Mouse (Mus musculus): ENCODE measurements at regions not wholly inside any gene's neighbourhood (a gene's known extent, or its start where the extent isn't known, plus 50 kb on each side); places are given as distances from the start of the nearest gene placed in this dataset.

DNA sequence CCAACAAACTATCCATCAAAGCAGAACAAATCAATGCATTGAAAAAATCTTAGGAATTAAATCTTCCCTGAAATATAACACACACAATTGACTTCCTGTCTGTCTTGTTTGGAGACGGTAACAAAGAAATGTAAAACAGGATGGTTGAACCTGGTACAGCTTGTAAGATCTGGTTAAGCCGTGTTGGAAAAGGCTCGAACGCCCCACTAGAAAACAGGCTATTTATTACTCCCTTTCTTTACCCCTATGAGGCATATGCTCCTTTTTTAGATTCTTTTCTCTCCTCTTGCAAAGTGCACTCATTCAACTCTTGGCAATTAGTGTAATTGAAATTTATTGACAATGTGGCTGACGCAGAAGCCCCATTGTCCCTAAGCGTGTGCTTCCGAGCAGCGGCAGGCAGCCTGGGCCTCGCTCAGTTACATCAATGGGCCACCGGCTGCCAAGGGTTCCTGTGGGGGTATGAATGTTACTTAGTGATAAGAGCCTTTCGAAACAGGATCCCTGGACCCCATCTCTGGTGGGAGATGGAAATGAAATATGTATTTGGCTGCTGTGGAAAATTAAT, 297.2 kb upstream of the Adamts16 start:
- TF ChIP-seq USF1 (IDR thresholded peaks at IDR 0.05; ENCODE audit: low read depth, low read length) (no peak), CTCF (conservative IDR thresholded peaks at IDR 0.05 in 1 of 2, IDR thresholded peaks at IDR 0.05 in 1 of 2; ENCODE audit: low read depth in 2 of 2, low read length in 2 of 2) (no peak), ZMIZ1 (IDR thresholded peaks at IDR 0.05; ENCODE audit: low read depth, low read length) (no peak), GABPA (IDR thresholded peaks at IDR 0.05; ENCODE audit: insufficient replicate concordance, low read depth, low read length) (no peak), EP300 (IDR thresholded peaks at IDR 0.05; ENCODE audit: low read length) (no peak), POLR2A (IDR thresholded peaks at IDR 0.05; ENCODE audit: low read depth, low read length) (no peak), HCFC1 (IDR thresholded peaks at IDR 0.05; ENCODE audit: low read depth, low read length) (no peak)

All from CH12.LX (cell line).